Mouse (Mus musculus): ENCODE measurements at regions not wholly inside any gene's neighbourhood (a gene's known extent, or its start where the extent isn't known, plus 50 kb on each side); places are given as distances from the start of the nearest gene placed in this dataset.

- TF ChIP-seq POLR2A (IDR thresholded peaks at IDR 0.05; ENCODE audit: borderline replicate concordance, low read depth, low read length) (no peak), CTCF (IDR thresholded peaks at IDR 0.05; ENCODE audit: low read depth, low read length) (no peak)
These were observed 79.1 kb upstream of the Ppm1h start for GRCm38 (mm10) chr10:122599511-122599910.

All from bone marrow macrophage, adult 2 months (primary cell).